Mouse (Mus musculus): ENCODE measurements around the gene Rph3al.
A peak's percentile ranks its signal among the peaks of the same experiment; 100 is the strongest.

Gene Rph3al

DNA sequence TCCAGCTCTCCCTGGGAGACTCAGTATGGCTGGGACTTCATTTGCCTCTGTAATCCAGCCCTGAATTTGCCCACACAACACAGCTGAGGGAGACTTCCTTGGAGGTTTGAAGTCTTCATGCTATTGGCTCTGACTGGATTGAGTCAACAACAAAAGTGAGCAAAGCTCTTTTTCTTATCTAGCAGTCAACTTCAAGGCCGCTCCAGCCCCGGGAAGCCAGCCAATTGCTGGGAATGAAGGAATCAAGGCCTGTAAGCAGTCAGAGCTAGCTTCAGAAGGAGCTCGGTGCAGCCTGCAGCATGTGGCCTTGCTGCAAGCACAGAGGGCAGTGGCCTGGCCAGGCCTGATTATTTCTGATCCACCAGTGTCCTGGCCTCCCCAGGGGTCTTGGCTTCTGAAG lies 126.3 kb downstream of the Rph3al start:
- DNase-seq (ENCODE audit: low spot score in 2 of 2): peak; percentile 18 to 25

DNA sequence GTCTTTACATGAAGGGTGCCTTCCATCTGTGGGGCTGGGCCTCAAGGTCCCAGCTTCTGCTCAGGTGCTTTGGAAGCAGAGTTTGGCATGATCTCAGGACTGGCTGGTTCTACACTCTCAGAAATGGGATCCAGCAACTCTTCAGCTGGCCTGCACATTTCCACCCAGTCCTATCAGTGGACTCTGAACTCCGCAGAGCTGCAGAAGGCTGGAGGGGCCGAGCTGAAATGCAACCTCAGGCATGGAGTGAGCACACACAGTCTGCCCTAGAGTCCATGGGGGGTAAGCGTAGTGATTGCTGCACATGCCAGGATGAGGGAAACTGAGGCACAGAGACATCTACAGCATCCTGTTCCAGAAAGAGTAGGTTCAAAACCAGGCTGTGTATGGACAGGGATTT lies 127.7 kb downstream of the Rph3al start:
- DNase-seq (ENCODE audit: low spot score in 2 of 2): no peak

DNA sequence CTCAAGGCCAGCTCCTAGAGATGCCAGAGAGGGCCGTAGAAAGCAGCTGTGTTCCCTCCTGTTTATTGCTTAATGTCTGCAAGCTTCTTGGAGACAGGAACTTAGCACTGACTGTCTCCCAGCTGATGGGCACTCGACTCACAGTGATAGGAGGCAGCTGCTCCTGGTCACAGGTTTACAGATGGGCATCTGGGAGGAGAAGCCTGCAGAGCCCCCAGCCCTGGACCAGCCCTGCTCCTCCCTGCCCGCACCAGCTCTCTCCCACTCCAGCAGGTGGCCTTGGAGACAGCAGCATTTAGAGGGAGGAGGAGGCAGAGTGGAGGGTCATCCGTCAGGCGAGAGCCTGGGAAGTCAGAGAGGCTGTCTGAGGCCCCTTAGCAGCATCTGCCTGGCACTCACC lies 130.7 kb downstream of the Rph3al start:
- DNase-seq (ENCODE audit: low spot score in 2 of 2): no peak

DNA sequence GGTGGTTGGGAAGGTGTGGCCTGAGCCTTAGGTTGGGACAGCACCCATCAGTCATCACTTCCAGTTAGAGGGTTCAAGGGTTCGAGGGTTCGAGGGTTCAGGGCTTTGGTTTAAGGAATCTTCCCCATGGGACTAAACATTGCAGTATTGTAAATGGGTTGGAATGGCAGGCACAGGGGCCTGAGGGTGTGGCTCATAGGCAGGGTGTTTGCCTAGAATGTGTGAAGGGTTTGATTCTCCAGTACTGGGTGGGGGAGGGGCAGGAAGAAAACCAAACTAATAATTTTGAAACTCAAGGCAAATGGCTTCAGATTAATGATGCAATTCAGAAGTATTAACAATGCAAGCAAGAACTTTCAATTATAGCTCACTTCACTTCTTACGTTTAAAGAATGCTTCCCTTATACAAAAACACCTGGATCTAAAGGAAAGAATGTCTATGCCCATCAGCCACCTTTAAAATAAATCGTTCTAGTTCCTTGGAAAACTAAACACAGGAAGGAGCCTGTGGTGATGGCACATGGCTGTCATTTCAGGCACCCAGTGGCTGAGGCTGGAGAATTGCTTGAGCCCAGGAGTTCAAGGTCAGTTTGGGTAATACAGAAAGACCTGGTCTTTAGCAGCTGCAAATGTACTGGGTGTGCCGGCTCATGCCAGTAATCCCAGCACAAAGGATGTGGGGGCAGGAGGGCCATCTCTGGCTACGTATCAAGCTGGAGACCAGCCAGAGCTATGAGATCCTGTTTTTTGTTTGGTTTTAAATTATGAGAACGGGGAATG lies 136.3 kb downstream of the Rph3al start:
- no peak for DNase-seq (ENCODE audit: low spot score in 2 of 2)

DNA sequence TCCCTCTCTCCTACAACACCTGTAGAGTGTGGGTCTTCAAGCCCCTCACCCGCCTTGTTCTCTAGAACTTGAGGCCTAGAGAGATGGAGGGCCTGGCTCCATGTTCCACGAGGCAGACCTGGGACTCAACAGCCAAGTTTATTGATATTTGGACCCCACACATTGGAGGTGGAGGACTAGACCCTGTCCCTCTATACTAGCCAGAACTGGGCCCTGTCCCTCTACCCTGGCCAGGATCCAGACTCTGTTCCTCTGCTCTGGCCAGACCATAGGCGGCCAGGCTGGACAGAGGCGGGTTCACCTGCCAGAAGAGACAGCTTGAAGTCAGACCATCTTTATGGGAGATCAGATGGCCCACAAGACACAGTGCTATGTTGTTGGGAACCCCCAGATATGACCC lies 136.9 kb downstream of the Rph3al start:
- DNase-seq (ENCODE audit: low spot score in 2 of 2): no peak

DNA sequence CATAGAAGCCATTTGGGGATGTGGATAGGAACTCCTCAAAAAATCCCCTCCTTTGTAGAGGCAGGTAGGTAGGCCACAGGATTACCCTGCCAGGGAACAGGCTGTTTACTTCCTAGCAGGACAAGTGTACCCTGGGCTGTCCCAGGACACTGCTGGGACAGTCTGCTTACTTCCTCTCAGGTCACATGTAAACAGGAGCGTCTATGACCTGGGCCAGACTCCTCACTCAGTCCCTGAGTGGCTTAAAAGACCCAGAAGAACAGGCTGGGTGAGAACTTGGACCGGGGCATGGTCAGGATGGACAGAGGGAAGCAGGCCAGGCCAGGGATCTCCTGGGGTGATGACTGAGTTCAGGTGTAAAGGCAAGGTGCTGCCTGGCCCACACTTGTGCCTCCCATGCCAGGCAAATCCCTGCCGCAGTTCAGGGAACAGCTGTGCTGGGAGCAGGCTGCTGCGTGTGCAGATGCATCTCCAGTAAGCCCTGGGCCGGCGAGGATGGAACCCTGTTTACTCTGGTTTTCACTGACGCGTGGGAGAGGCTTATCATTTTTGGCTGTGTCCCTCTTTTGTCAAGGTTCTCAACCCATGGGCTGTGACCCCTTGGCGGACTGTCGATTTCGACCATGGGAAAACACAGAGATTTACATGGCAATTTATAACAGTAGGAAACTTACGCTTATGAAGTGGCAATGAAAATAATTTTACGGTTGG lies 141.5 kb downstream of the Rph3al start:
- no peak for DNase-seq (ENCODE audit: low spot score in 2 of 2)

DNA sequence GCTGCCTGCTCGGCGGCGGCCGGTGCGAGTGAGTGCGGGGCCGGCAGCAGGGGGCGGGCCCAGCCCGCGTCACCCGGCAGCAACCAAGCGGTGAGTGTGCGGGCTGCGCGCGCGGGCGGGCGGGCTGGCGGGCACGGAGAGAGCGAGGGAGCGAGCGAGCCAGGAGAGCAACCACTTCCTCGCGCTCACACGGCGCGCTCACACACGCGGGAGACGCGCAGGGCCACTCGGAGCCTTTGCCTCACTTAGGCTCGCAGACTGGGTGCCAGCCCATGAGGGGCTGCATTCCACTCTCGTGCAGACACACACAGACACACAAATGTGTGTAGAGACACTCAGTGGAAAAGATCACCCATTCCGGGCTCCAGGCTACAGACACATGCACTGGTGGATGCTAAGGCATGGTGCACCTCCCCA lies 142.2 kb downstream of the Rph3al start, which contains the start of gene Doc2b:
TSS of gene Doc2b (minus strand) at position 21 of the 417 bp plus-strand sequence.
- peak; percentile 56 to 61 for DNase-seq (ENCODE audit: low spot score in 2 of 2)

DNA sequence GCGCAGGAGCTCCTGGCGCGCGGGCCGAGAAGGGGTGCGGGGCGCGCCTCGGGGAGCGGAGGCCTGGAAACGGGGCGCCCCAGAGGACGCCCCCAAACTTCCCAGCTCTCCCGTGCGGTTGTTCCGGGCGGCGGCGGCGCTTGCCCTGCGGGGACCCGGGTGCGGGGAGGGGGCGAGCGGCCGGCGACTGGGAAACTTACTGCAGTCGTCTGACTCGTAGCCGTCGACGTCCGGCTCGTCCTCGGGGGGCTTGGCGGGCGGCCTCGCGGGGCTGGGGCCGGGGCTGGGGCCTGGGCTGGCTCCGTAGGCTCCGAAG lies 142.9 kb downstream of the Rph3al start:
- DNase-seq (ENCODE audit: low spot score in 2 of 2): no peak

DNA sequence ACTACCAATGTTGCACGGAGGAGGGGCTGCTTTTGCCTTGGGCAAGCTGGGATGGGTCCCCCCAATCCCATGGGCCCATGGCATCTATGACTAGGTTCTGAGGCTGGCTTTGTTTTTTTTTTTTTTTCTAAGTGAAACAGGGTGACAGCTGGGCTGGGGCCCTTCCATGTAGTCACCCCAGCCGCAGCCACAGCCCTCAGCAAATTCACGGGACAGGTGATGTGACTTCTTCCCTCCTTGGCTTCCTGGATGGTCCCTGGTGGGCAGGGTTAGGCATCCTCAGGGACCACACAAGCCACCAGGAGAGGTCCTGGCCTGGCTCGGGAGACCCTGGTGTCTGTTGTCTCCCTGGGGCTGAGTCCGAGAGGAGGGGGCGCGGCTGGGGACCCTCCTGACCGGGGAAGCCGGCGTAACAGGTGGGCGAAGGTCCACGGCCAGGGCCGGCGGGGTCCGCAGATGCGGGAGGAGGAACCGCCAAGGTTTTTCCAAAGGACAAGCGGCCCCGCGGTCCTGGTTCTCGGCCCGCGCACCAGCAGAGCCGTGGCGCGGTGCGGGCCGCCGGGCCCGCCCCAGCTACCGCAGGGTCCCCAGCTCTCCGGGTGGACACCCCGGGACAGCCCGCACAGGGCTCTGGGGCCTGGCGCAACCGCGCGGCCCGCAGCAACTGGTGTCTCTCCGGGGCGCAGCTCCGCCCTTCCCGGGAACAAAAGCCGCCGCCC lies 143.5 kb downstream of the Rph3al start:
- no peak for DNase-seq (ENCODE audit: low spot score in 2 of 2)

DNA sequence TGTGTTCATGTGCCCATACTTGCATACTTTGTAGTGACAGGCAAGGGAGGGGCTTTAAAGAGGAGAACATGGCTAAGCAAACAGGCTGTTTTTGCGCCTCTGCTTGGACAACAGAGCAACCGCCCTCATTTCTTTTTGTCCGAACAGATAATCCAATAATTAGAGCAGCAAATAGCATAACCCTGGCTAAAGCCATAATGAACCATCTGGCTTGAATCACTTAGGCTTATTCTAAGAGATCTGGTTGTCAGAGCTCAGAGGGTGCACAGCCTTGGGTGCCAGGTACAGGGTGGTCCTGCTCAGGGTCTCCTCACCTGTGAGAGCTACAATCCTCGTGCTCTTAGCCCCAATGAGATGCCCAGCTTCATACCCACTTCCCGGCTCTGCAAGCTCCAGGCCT lies 144.9 kb downstream of the Rph3al start:
- no peak for DNase-seq (ENCODE audit: low spot score in 2 of 2)

DNA sequence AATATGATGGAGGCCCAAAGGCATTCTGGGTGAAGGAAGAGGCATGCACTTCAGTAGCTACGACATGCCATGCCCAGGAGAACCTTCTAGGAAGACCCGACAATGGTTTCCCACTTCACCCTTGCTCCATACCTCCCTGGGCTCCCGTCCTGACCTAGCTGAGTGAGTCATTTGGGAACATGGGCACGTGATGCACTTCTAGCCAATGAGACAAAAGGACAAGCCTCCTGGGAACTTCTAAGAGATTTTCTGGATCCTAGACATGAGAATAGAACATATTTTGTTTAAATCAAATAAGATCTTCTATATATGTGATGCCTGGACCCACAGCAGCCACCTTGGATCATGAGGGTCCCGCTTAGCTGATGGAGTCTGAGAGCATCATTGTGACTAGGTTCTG lies 145.7 kb downstream of the Rph3al start:
- DNase-seq (ENCODE audit: low spot score in 2 of 2): no peak

DNA sequence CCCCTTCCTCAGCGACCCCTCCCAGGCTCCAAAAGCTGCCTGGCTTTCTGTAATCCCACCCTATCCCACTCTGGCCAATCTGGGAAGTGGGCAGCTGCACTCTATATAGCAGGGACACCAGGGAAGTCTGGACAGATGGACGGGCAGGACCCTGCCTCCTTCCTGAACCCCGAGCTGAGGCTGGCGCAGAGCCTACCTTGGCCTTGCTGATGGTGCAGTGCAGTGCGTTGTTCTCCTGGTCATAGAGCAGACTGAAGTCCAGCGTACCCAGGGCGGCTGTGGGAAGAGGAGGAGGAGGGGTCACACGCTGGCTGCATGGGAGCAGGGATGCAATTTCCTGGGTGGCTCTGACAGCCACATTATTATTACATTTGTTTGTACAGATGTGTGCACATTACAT lies 152.3 kb downstream of the Rph3al start:
- no peak for DNase-seq (ENCODE audit: low spot score in 2 of 2)

DNA sequence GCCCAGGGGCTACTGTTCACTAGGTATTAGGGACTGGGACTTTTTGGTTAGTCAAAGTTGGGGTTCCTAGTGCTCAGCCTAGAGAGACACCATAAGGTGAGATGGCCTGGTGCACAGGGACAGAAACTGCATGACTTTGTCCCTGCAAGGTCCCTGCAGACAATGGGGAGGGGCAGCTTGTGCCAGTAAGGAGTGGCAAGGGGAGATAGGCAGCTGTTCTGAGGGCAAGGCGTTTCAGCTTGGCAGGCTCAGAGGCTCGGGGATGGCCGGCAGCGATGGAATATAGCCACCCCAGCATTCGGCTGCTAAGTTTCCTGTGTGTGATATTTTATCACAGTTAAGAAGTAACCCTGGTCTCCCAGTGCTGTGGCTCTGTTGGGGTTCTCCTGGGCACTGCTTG lies 154.4 kb downstream of the Rph3al start:
- no peak for DNase-seq (ENCODE audit: low spot score in 2 of 2)

DNA sequence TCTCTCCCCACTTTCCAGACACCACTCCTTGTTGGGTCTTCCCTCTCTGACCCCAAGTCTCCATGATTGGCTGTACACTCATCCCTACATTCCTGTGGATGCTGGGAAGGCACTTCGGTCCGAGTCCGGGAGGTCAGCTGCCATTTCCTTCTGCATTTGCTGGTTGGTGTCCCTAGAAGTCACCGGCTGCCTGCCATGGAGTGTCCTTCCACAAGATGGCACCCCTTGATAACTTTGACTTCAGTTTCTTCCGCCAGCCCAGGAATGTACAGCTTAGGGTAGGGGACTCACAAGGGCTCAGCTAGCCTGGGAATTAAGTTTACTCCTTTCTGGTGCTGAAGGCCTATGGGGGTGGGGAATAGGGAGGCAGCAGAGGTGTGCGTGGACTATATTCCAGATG lies 156.3 kb downstream of the Rph3al start:
- DNase-seq (ENCODE audit: low spot score in 2 of 2): peak in 1 of 2 experiments; percentile 51

All from right cerebral cortex, postnatal 36 days (tissue).